Mouse (Mus musculus) spleen, adult 2 months (tissue): ENCODE results near the gene Olfr1358.

Source experiments
- CTCF ChIP-seq: fragments of 200-500 bp; IDR thresholded peaks from 2 replicates; pipeline ENCODE4 v1.5.1; 2011; ENCODE audit warnings: mild to moderate bottlenecking, inconsistent platforms; ENCODE audit not compliant: insufficient read depth, insufficient read length, insufficient replicate concordance; ENCODE audit errors: extremely low read depth
- POLR2A ChIP-seq: fragments of 200-500 bp; IDR thresholded peaks from 2 replicates; pipeline ENCODE4 v1.6.1; 2011; ENCODE audit warnings: low read depth, low read length, inconsistent platforms

GRCm38 (mm10) chr10:78467761-78468310 is 49.4 kb upstream of the Olfr1358 start:
- TF ChIP-seq POLR2A (no peak), CTCF (no peak)
